Mouse (Mus musculus): Measurements from ENCODE around the gene Cdc25b.

Gene Cdc25b

GRCm38 (mm10) chr2:131191005-131191390 lies 4.2 kb downstream of the Cdc25b start:
- no peak for DNase-seq (ENCODE audit: extremely low spot score)

GRCm38 (mm10) chr2:131196606-131197316 lies 10.0 kb downstream of the Cdc25b start:
- DNase-seq (ENCODE audit: extremely low spot score) = no peak

GRCm38 (mm10) chr2:131200710-131201109 lies 14.0 kb downstream of the Cdc25b start:
- no peak for DNase-seq (ENCODE audit: extremely low spot score)

GRCm38 (mm10) chr2:131201262-131201661 lies 14.5 kb downstream of the Cdc25b start:
- DNase-seq (ENCODE audit: extremely low spot score) = no peak

- DNase-seq (ENCODE audit: extremely low spot score) = no peak
These were observed 17.2 kb downstream of the Cdc25b start for GRCm38 (mm10) chr2:131203816-131204409.

- no peak for DNase-seq (ENCODE audit: extremely low spot score)
These were observed 17.7 kb downstream of the Cdc25b start for GRCm38 (mm10) chr2:131204410-131204981.

- no peak for DNase-seq (ENCODE audit: extremely low spot score)
These were observed 18.9 kb downstream of the Cdc25b start for GRCm38 (mm10) chr2:131205521-131206182.

- no peak for DNase-seq (ENCODE audit: extremely low spot score)
These were observed 20.0 kb downstream of the Cdc25b start, which contains the start of gene Ap5s1 for GRCm38 (mm10) chr2:131206778-131207177. Gene Ap5s1, plus strand, starts transcription at chr2:131207078.

- DNase-seq (ENCODE audit: extremely low spot score) = no peak
These were observed 21.6 kb downstream of the Cdc25b start for GRCm38 (mm10) chr2:131208356-131208755.

GRCm38 (mm10) chr2:131209125-131209795 lies 22.5 kb downstream of the Cdc25b start:
- DNase-seq (ENCODE audit: extremely low spot score) = peak; percentile 7

- peak; percentile 97 for DNase-seq (ENCODE audit: extremely low spot score)
These were observed 23.4 kb downstream of the Cdc25b start for GRCm38 (mm10) chr2:131209969-131210792.

- DNase-seq (ENCODE audit: extremely low spot score) = no peak
These were observed 24.4 kb downstream of the Cdc25b start for GRCm38 (mm10) chr2:131211026-131211615.

- DNase-seq (ENCODE audit: extremely low spot score) = no peak
These were observed 27.0 kb downstream of the Cdc25b start for GRCm38 (mm10) chr2:131213773-131214172.

- no peak for DNase-seq (ENCODE audit: extremely low spot score)
These were observed 29.5 kb downstream of the Cdc25b start for GRCm38 (mm10) chr2:131215941-131216858.

GRCm38 (mm10) chr2:131220030-131220429 lies 33.3 kb downstream of the Cdc25b start:
- no peak for DNase-seq (ENCODE audit: extremely low spot score)

GRCm38 (mm10) chr2:131221853-131222515 lies 35.2 kb downstream of the Cdc25b start:
- no peak for DNase-seq (ENCODE audit: extremely low spot score)

- no peak for DNase-seq (ENCODE audit: extremely low spot score)
These were observed 35.8 kb downstream of the Cdc25b start for GRCm38 (mm10) chr2:131222562-131222961.

GRCm38 (mm10) chr2:131223569-131223968 lies 36.8 kb downstream of the Cdc25b start:
- DNase-seq (ENCODE audit: extremely low spot score) = no peak

- DNase-seq (ENCODE audit: extremely low spot score) = no peak
These were observed 38.4 kb downstream of the Cdc25b start for GRCm38 (mm10) chr2:131225178-131225577.

Data from embryo, embryonic 9.5 days (tissue).